Mouse (Mus musculus) right cerebral cortex, adult 2 months (tissue): ENCODE results near the gene 3830406C13Rik.
A peak's percentile ranks its signal among the peaks of the same experiment; 100 is the strongest.

ENCODE experiments used
- DNase-seq, 2 experiments: peaks; one replicate each; pipeline ENCODE4 v3.0.0; 2021 to 2022; ENCODE audit warnings: low spot score in 2 of 2

3830406C13Rik gene

GRCm38 (mm10) chr14:12342458-12343131 lies 58.6 kb downstream of the 3830406C13Rik start:
- DNase-seq = no peak

- no peak for DNase-seq
Measured at GRCm38 (mm10) chr14:12343451-12343941, 59.5 kb downstream of the 3830406C13Rik start.

GRCm38 (mm10) chr14:12344061-12344745 lies 60.2 kb downstream of the 3830406C13Rik start:
- no peak for DNase-seq

GRCm38 (mm10) chr14:12344746-12345240 lies 60.8 kb downstream of the 3830406C13Rik start:
- DNase-seq = peak in 1 of 2 experiments; percentile 32

- peak in 1 of 2 experiments; percentile 44 for DNase-seq
Measured at GRCm38 (mm10) chr14:12345241-12345921, 61.4 kb downstream of the 3830406C13Rik start.

- peak in 1 of 2 experiments; percentile 37 for DNase-seq
Measured at GRCm38 (mm10) chr14:12346011-12346864, 62.3 kb downstream of the 3830406C13Rik start.

- DNase-seq = no peak
Measured at GRCm38 (mm10) chr14:12346865-12347600, 63.1 kb downstream of the 3830406C13Rik start.

- DNase-seq = no peak
Measured at GRCm38 (mm10) chr14:12348089-12348488, 64.1 kb downstream of the 3830406C13Rik start, which contains the start of gene Fezf2. Gene Fezf2 (minus strand): TSS chr14:12348189.

GRCm38 (mm10) chr14:12349334-12350090 lies 65.5 kb downstream of the 3830406C13Rik start:
- no peak for DNase-seq

- DNase-seq = no peak
Measured at GRCm38 (mm10) chr14:12350271-12350916, 66.4 kb downstream of the 3830406C13Rik start.
